Mouse (Mus musculus) neural tube, embryonic 15.5 days (tissue): ENCODE results near the gene Hmcn2. TPM values are rescaled to one million over a fixed set of nuclear protein-coding genes. Genes with fewer than 3 reads are reported as not detected.

Experiments used
- ATAC-seq: fragments of 200-750 bp; cut with Nextera tagmentation; 2 replicates; pipeline ENCODE4 v1.8.0; 2017; ENCODE audit warnings: mild to moderate bottlenecking, moderate TSS enrichment, moderate library complexity; ENCODE audit not compliant: low FRiP score
- H3K27ac ChIP-seq: fragments of 300-500 bp; sonication (generic); replicated peaks from 2 replicates; pipeline ENCODE4 v1.5.1; 2015; ENCODE audit warnings: mild to moderate bottlenecking, inconsistent platforms
- H3K27me3 ChIP-seq: fragments of 300-500 bp; sonication (generic); replicated peaks from 2 replicates; pipeline ENCODE4 v1.6.1; 2015; ENCODE audit warnings: inconsistent platforms
- H3K36me3 ChIP-seq: fragments of 300-500 bp; sonication (generic); 2 replicates; pipeline ENCODE4 v1.6.1; 2015; ENCODE audit warnings: inconsistent platforms
- H3K4me1 ChIP-seq: fragments of 300-500 bp; sonication (generic); 2 replicates; pipeline ENCODE4 v1.6.1; 2015; ENCODE audit warnings: inconsistent platforms
- H3K4me2 ChIP-seq: fragments of 300-500 bp; sonication (generic); 2 replicates; pipeline ENCODE4 v1.6.1; 2015; ENCODE audit warnings: inconsistent platforms, mild to moderate bottlenecking, moderate library complexity
- H3K4me3 ChIP-seq: fragments of 300-500 bp; sonication (generic); replicated peaks from 2 replicates; pipeline ENCODE4 v1.5.1; 2015; ENCODE audit warnings: mild to moderate bottlenecking, inconsistent platforms
- H3K9ac ChIP-seq: fragments of 300-500 bp; sonication (generic); replicated peaks from 2 replicates; pipeline ENCODE4 v1.6.1; 2015; ENCODE audit warnings: mild to moderate bottlenecking, inconsistent platforms
- H3K9me3 ChIP-seq: fragments of 300-500 bp; sonication (generic); replicated peaks from 2 replicates; pipeline ENCODE4 v1.6.1; 2016; ENCODE audit warnings: inconsistent platforms
- WGBS: fragments of 180-500 bp; shearing (Covaris S2); methylation state at CpG from one replicate; pipeline ENCODE4 v1.1.7; 2015; ENCODE audit warnings: mixed read lengths; 5-methylcytosine and 5-hydroxymethylcytosine counted together
- polyA plus RNA-seq: library from polyadenylated mRNA; unstranded; fragments of >200 nt; fragmentation: Nextera tagmentation; extraction: Ambion mirVana; gene quantifications from 2 replicates; pipeline ENCODE4 v1.2.1, GENCODE M21; 2015

The Hmcn2 gene
- polyA plus RNA-seq, 1 experiment from 2014 or later = 0.44 TPM

- Histone ChIP-seq H3K9me3 (no peaks in the 10 kb centered on the region), H3K27me3 (0 out of 2 replicates have a peak, but pooled peaks cover 3% of the 10 kb centered on the region), H3K4me2 (no peak overlapping the region), H3K4me1 (peaks cover 8% of the 10 kb centered on the region), H3K4me3 (no peak overlapping the region), H3K27ac (no peak overlapping the region), H3K9ac (no peak overlapping the region), H3K36me3 (no peaks in the 10 kb centered on the region)
- no peak for ATAC-seq
- WGBS = 46% methylated on average over 10 of the region's 10 CpGs
These were observed 102.8 kb downstream of the Hmcn2 start for GRCm38 (mm10) chr2:31416968-31417367.

DNA sequence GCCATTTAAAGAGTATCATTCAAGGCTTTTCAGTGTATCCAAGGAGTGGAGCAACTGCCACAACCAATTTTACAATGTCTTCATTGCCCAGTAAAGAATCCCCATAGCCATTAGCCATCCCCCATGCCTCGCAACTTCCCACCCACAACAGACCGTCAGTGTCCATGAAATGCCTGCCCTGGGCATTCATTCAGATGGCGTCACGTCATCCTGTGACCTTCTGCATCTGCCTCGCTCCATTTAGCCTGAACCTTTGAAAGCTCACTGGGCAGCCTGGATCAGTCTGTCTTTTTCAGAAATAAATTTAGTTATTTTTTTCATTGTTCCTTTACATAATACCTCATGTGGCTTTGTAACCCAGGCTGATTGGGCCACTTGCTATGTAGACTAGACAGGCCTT is 103.8 kb downstream of the Hmcn2 start:
- H3K4me1 ChIP-seq = peaks cover 8% of the 10 kb centered on the region
- no peak for ATAC-seq
- no peaks in the 10 kb centered on the region for H3K9me3 ChIP-seq
- H3K36me3 ChIP-seq = no peaks in the 10 kb centered on the region
- H3K4me2 ChIP-seq = no peak overlapping the region
- H3K27ac ChIP-seq = no peak overlapping the region
- no peak overlapping the region for H3K4me3 ChIP-seq
- 48% methylated on average over 5 of the region's 5 CpGs for WGBS
- H3K9ac ChIP-seq = no peak overlapping the region
- 0 out of 2 replicates have a peak, but pooled peaks cover 3% of the 10 kb centered on the region for H3K27me3 ChIP-seq

- ATAC-seq = peak; percentile 72; the same call in 1 of the 2 replicates
- no peak overlapping the region for H3K4me3 ChIP-seq
- no peak overlapping the region for H3K27ac ChIP-seq
- peaks cover 8% of the 10 kb centered on the region for H3K4me1 ChIP-seq
- H3K4me2 ChIP-seq = no peak overlapping the region
- no peaks in the 10 kb centered on the region for H3K9me3 ChIP-seq
- no peak overlapping the region for H3K9ac ChIP-seq
- H3K27me3 ChIP-seq = 0 out of 2 replicates have a peak, but pooled peaks cover 3% of the 10 kb centered on the region
- no peaks in the 10 kb centered on the region for H3K36me3 ChIP-seq
- 11% methylated on average over 8 of the region's 8 CpGs for WGBS
These were observed 104.4 kb downstream of the Hmcn2 start for GRCm38 (mm10) chr2:31418571-31418970.

DNA sequence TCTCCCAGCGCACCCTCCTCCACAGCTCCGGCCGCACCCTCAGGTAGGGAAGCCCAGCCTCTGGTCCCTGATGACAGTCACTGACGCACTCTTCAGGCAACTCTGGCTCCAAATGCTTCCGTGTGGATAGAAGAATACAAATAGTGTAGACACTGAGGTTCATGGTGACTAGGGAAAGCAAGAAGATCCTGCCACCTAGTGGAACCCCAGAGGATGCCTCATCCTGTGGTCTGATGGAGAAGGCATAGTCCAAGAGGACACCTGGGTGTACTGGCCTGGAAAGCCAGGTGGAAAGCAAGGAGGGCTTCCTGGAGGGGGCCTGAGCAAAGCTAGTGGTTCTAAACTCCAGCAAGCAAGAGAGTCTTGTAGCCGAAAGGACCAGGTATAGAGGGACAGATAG is 106.7 kb downstream of the Hmcn2 start:
- no peak overlapping the region for H3K9ac ChIP-seq
- 0 out of 2 replicates have a peak, but pooled peaks cover 3% of the 10 kb centered on the region for H3K27me3 ChIP-seq
- no peaks in the 10 kb centered on the region for H3K36me3 ChIP-seq
- no peak overlapping the region for H3K4me2 ChIP-seq
- H3K4me3 ChIP-seq = no peak overlapping the region
- H3K4me1 ChIP-seq = peaks cover 8% of the 10 kb centered on the region
- no peak overlapping the region for H3K27ac ChIP-seq
- WGBS = 83% methylated on average over 6 of the region's 6 CpGs
- no peak for ATAC-seq
- H3K9me3 ChIP-seq = no peaks in the 10 kb centered on the region

GRCm38 (mm10) chr2:31422576-31422975 is 108.4 kb downstream of the Hmcn2 start:
- Histone ChIP-seq H3K36me3 (no peaks in the 10 kb centered on the region), H3K27ac (no peak overlapping the region), H3K4me3 (no peak overlapping the region), H3K27me3 (0 out of 2 replicates have a peak, but pooled peaks cover 3% of the 10 kb centered on the region), H3K4me2 (no peak overlapping the region), H3K9ac (no peak overlapping the region), H3K4me1 (peaks cover 5% of the 10 kb centered on the region; the same call in 1 of the 2 replicates), H3K9me3 (no peaks in the 10 kb centered on the region)
- no peak for ATAC-seq
- 67% methylated on average over 6 of the region's 6 CpGs for WGBS

GRCm38 (mm10) chr2:31431477-31431876 is 117.3 kb downstream of the Hmcn2 start:
- Histone ChIP-seq H3K36me3 (no peaks in the 10 kb centered on the region), H3K4me2 (no peak overlapping the region), H3K4me3 (no peak overlapping the region), H3K4me1 (no peaks in the 10 kb centered on the region), H3K9me3 (no peaks in the 10 kb centered on the region), H3K27ac (no peak overlapping the region), H3K27me3 (peaks cover 9% of the 10 kb centered on the region; the same call in 1 of the 2 replicates), H3K9ac (no peak overlapping the region)
- 77% methylated on average over 5 of the region's 5 CpGs for WGBS
- no peak for ATAC-seq

GRCm38 (mm10) chr2:31434746-31435145 is 120.5 kb downstream of the Hmcn2 start:
- Histone ChIP-seq H3K36me3 (no peaks in the 10 kb centered on the region), H3K27me3 (0 out of 2 replicates have a peak, but pooled peaks cover 5% of the 10 kb centered on the region), H3K4me1 (no peaks in the 10 kb centered on the region), H3K4me3 (no peak overlapping the region), H3K9me3 (no peaks in the 10 kb centered on the region), H3K9ac (no peak overlapping the region), H3K27ac (no peak overlapping the region), H3K4me2 (no peak overlapping the region)
- no peak for ATAC-seq
- WGBS = 76% methylated on average over 10 of the region's 10 CpGs

DNA sequence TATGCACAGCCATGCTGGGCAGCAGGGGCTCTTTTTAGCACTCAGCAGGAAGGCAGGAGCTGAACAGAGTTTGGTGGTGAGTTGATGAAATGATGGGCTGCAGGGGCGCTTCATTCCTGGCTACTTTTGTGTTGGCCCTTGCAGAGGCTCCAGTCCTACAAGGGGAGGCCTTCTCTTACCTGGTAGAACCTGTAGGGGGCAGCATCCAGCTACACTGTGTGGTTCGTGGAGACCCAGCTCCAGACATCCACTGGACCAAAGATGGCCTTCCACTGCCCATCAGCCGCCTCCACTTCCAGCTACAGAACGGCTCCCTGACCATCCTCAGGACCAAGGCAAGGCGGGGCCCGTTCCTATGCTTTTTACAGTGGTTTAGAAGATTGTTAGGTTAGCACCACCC is 121.4 kb downstream of the Hmcn2 start:
- WGBS = 33% methylated on average over 6 of the region's 6 CpGs
- Histone ChIP-seq H3K36me3 (no peaks in the 10 kb centered on the region), H3K27me3 (0 out of 2 replicates have a peak, but pooled peaks cover under 1% of the 10 kb centered on the region), H3K9me3 (no peaks in the 10 kb centered on the region), H3K4me2 (no peak overlapping the region), H3K4me3 (no peak overlapping the region), H3K4me1 (no peaks in the 10 kb centered on the region), H3K9ac (no peak overlapping the region), H3K27ac (no peak overlapping the region)
- no peak for ATAC-seq

GRCm38 (mm10) chr2:31437480-31438245 is 123.4 kb downstream of the Hmcn2 start:
- ATAC-seq = no peak
- Histone ChIP-seq H3K27ac (no peak overlapping the region), H3K9me3 (no peaks in the 10 kb centered on the region), H3K36me3 (no peaks in the 10 kb centered on the region), H3K4me1 (peaks cover 5% of the 10 kb centered on the region; the same call in 1 of the 2 replicates), H3K4me2 (no peak overlapping the region), H3K4me3 (no peak overlapping the region), H3K27me3 (no peaks in the 10 kb centered on the region), H3K9ac (no peak overlapping the region)
- 70% methylated on average over 14 of the region's 14 CpGs for WGBS

GRCm38 (mm10) chr2:31439576-31439975 is 125.4 kb downstream of the Hmcn2 start:
- H3K9ac ChIP-seq = no peak overlapping the region
- no peak overlapping the region for H3K4me3 ChIP-seq
- WGBS = 81% methylated on average over 6 of the region's 6 CpGs
- no peak for ATAC-seq
- H3K4me2 ChIP-seq = no peak overlapping the region
- peaks cover 5% of the 10 kb centered on the region; the same call in 1 of the 2 replicates for H3K4me1 ChIP-seq
- H3K36me3 ChIP-seq = no peaks in the 10 kb centered on the region
- no peaks in the 10 kb centered on the region for H3K9me3 ChIP-seq
- no peaks in the 10 kb centered on the region for H3K27me3 ChIP-seq
- H3K27ac ChIP-seq = no peak overlapping the region

GRCm38 (mm10) chr2:31442480-31443160 is 128.4 kb downstream of the Hmcn2 start:
- no peak overlapping the region for H3K4me2 ChIP-seq
- no peaks in the 10 kb centered on the region for H3K9me3 ChIP-seq
- H3K27ac ChIP-seq = no peak overlapping the region
- 48% methylated on average over 11 of the region's 11 CpGs for WGBS
- H3K36me3 ChIP-seq = no peaks in the 10 kb centered on the region
- H3K4me3 ChIP-seq = no peak overlapping the region
- H3K4me1 ChIP-seq = peaks cover 5% of the 10 kb centered on the region; the same call in 1 of the 2 replicates
- no peak overlapping the region for H3K9ac ChIP-seq
- peak; percentile 35; the same call in 1 of the 2 replicates for ATAC-seq
- H3K27me3 ChIP-seq = no peaks in the 10 kb centered on the region

- no peaks in the 10 kb centered on the region for H3K9me3 ChIP-seq
- H3K27me3 ChIP-seq = no peaks in the 10 kb centered on the region
- no peak overlapping the region for H3K4me2 ChIP-seq
- no peaks in the 10 kb centered on the region for H3K36me3 ChIP-seq
- H3K4me3 ChIP-seq = no peak overlapping the region
- H3K4me1 ChIP-seq = peaks cover 26% of the 10 kb centered on the region
- no peak overlapping the region for H3K9ac ChIP-seq
- WGBS = 92% methylated on average over 4 of the region's 4 CpGs
- ATAC-seq = no peak
- H3K27ac ChIP-seq = no peak overlapping the region
These were observed 131.8 kb downstream of the Hmcn2 start for GRCm38 (mm10) chr2:31446036-31446435.
